In genomic region chr13:84060906-84061305, GRCm38 (mm10) we compare ENCODE assay signal across 18 mouse cellular contexts.
DNase-seq lines count a peak whose midpoint lies in the region; ATAC-seq lines count a peak whose summit lies in the region.
"Had no signal": no experiment of that assay in that cellular context is flagged by ENCODE, and none has a peak within 500 bp of the region (broad histone marks: within the 10 kb centered on the region; RNA-seq: fewer than 3 reads in every experiment).

No protein-coding gene starts in this region.

- DNase-seq in hindbrain, embryonic 11.5 days (ENCODE audit: low spot score): no peak
- peak; percentile 23 for DNase-seq in retina, embryonic 14.5 days (ENCODE audit: low spot score)
- no peak for DNase-seq in kidney, adult 11 months
- DNase-seq in urinary bladder, postnatal 25 days (ENCODE audit: low spot score): no peak
- no peak for DNase-seq in T-cell, adult 2 months (ENCODE audit: low spot score)
- DNase-seq: cerebellum, adult 9-11 months; embryo, embryonic 11 days; heart, adult 18-20 months; kidney, adult 18-20 months; kidney, postnatal 4 days; liver, postnatal 0 days; right cerebral cortex, postnatal 14 days; thymus, adult 2 months had no signal

- 31% methylated on average over 3 of the region's 3 CpGs for WGBS in forebrain, embryonic 13.5 days
- 61% methylated on average over 3 of the region's 3 CpGs for WGBS in hindbrain, embryonic 11.5 days
- 39% methylated on average over 3 of the region's 3 CpGs for WGBS in midbrain, embryonic 13.5 days

- peak overlapping the region; percentile 71 for H3K9ac ChIP-seq in forebrain, embryonic 13.5 days
- no peak overlapping the region for H3K9ac ChIP-seq in hindbrain, embryonic 11.5 days (ENCODE audit: low read depth, low read length)
- no peak overlapping the region for H3K9ac ChIP-seq in midbrain, embryonic 13.5 days (replicated peaks)
- H3K9ac ChIP-seq: limb, embryonic 13.5 days; liver, postnatal 0 days had no signal

- H3K4me3 ChIP-seq in forebrain, embryonic 13.5 days: 0 out of 2 replicates have a peak overlapping the region, but pooled peaks have one; percentile 26
- no peak overlapping the region for H3K4me3 ChIP-seq in hindbrain, embryonic 11.5 days (ENCODE audit: low read depth, low read length)
- no peak overlapping the region for H3K4me3 ChIP-seq in midbrain, embryonic 13.5 days (replicated peaks)
- H3K4me3 ChIP-seq: limb, embryonic 13.5 days; myocyte had no signal

- no peaks in the 10 kb centered on the region for H3K9me3 ChIP-seq in forebrain, embryonic 13.5 days (replicated peaks)
- no peaks in the 10 kb centered on the region for H3K9me3 ChIP-seq in hindbrain, embryonic 11.5 days (ENCODE audit: control insufficient read depth, low read length)
- no peaks in the 10 kb centered on the region for H3K9me3 ChIP-seq in midbrain, embryonic 13.5 days
- H3K9me3 ChIP-seq: limb, embryonic 13.5 days had no signal

- ATAC-seq in forebrain, embryonic 13.5 days: no peak
- ATAC-seq in hindbrain, embryonic 11.5 days (ENCODE audit: low FRiP score): no peak
- ATAC-seq in midbrain, embryonic 13.5 days: no peak
- ATAC-seq: liver, postnatal 0 days had no signal

- H3K27me3 ChIP-seq in forebrain, embryonic 13.5 days: no peaks in the 10 kb centered on the region
- H3K27me3 ChIP-seq in hindbrain, embryonic 11.5 days (ENCODE audit: control insufficient read depth, insufficient read depth, low read length): no peaks in the 10 kb centered on the region
- H3K27me3 ChIP-seq in midbrain, embryonic 13.5 days: no peaks in the 10 kb centered on the region

- H3K4me2 ChIP-seq in forebrain, embryonic 13.5 days: peak overlapping the region; percentile 56
- no peak overlapping the region for H3K4me2 ChIP-seq in hindbrain, embryonic 11.5 days (replicated peaks; ENCODE audit: low read depth, low read length)
- H3K4me2 ChIP-seq in midbrain, embryonic 13.5 days (replicated peaks): peak overlapping the region; percentile 52
- H3K4me2 ChIP-seq: limb, embryonic 13.5 days had no signal

- peak overlapping the region; percentile 99 for H3K27ac ChIP-seq in forebrain, embryonic 13.5 days
- peak overlapping the region; percentile 93 for H3K27ac ChIP-seq in hindbrain, embryonic 11.5 days (ENCODE audit: low read depth, low read length)
- peak overlapping the region; percentile 97 for H3K27ac ChIP-seq in midbrain, embryonic 13.5 days
- H3K27ac ChIP-seq: limb, embryonic 13.5 days; macrophage had no signal

- H3K4me1 ChIP-seq in forebrain, embryonic 13.5 days: peaks cover 78% of the 10 kb centered on the region
- H3K4me1 ChIP-seq in hindbrain, embryonic 11.5 days (replicated peaks; ENCODE audit: control insufficient read depth, insufficient read depth, low read length): peaks cover 10% of the 10 kb centered on the region; the same call in 1 of the 2 replicates
- peaks cover 71% of the 10 kb centered on the region for H3K4me1 ChIP-seq in midbrain, embryonic 13.5 days (replicated peaks)

- H3K36me3 ChIP-seq in forebrain, embryonic 13.5 days (ENCODE audit: poor library complexity, severe bottlenecking): no peaks in the 10 kb centered on the region
- H3K36me3 ChIP-seq in hindbrain, embryonic 11.5 days (ENCODE audit: control insufficient read depth, insufficient read depth, low read length): no peaks in the 10 kb centered on the region
- no peaks in the 10 kb centered on the region for H3K36me3 ChIP-seq in midbrain, embryonic 13.5 days
- H3K36me3 ChIP-seq: limb, embryonic 13.5 days had no signal
